Mouse (Mus musculus) megakaryocyte-erythroid progenitor cell, adult 5-6 weeks (primary cell): Measurements from ENCODE around the gene Fam43a. TPM values are rescaled to one million over a fixed set of nuclear protein-coding genes. Genes with fewer than 3 reads are reported as not detected.

Source experiments
- ATAC-seq: replicated peaks from 2 replicates; pipeline ENCODE4 v1.8.0; 2016; ENCODE audit warnings: mild to moderate bottlenecking, inconsistent platforms; ENCODE audit not compliant: severe bottlenecking, poor library complexity, low FRiP score, low TSS enrichment
- total RNA-seq, 2 experiments: library from RNA; stranded (forward) in 1 of 2; stranded (reverse) in 1 of 2; fragments of 200-1000, 215-1000 nt in 1 of 2; fragments of >200 nt in 1 of 2; fragmentation: Nextera tagmentation in 1 of 2; gene quantifications; 2 replicates each; pipeline ENCODE4 v1.2.3; 2014 to 2017

Gene Fam43a
- total RNA-seq, 2 experiments from 2014 or later = 0.75 to 2.4 TPM

DNA sequence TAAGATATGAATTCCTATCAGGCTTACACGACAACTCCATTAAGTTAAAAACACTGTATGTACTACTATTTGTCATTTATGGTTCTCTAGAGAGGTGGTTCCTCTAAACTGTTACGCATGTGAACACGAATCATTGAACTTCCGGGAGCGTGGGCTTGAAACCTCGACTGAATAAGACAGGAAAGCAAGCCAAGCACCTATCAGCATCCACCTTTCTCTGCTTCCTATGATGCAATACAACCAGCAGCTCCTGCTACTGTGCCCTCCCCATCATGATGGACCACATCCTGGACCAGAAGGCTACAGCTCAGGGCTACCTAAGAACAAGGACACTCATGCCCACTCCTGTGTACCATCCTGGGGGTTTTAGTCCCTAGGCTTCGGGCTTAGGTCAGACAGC is 24.1 kb downstream of the Fam43a start:
- no peak for ATAC-seq

- ATAC-seq = no peak
These were observed 25.1 kb downstream of the Fam43a start for GRCm38 (mm10) chr16:30624640-30625039.

- no peak for ATAC-seq
These were observed 28.2 kb downstream of the Fam43a start for GRCm38 (mm10) chr16:30627586-30628337.

GRCm38 (mm10) chr16:30628401-30628800 is 28.9 kb downstream of the Fam43a start:
- ATAC-seq = no peak

DNA sequence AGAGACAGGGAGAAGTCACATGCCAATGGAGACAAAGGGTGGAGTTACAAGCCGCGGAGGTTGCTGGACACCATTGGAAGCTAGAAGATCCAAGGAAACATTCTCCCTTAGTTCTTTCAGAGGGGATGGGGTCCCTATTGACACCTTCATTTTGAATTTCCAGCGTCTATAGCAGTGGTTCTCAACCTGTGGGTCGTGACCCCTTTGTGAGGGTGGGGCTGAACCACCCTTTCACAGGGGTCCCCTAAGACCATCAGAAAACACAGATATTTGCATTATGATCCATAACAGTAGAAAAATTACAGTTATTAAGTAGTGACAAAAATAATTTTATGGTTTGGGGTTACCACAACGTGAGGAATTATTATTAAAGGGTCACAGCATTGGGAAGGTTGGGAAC is 30.0 kb downstream of the Fam43a start:
- ATAC-seq = no peak

DNA sequence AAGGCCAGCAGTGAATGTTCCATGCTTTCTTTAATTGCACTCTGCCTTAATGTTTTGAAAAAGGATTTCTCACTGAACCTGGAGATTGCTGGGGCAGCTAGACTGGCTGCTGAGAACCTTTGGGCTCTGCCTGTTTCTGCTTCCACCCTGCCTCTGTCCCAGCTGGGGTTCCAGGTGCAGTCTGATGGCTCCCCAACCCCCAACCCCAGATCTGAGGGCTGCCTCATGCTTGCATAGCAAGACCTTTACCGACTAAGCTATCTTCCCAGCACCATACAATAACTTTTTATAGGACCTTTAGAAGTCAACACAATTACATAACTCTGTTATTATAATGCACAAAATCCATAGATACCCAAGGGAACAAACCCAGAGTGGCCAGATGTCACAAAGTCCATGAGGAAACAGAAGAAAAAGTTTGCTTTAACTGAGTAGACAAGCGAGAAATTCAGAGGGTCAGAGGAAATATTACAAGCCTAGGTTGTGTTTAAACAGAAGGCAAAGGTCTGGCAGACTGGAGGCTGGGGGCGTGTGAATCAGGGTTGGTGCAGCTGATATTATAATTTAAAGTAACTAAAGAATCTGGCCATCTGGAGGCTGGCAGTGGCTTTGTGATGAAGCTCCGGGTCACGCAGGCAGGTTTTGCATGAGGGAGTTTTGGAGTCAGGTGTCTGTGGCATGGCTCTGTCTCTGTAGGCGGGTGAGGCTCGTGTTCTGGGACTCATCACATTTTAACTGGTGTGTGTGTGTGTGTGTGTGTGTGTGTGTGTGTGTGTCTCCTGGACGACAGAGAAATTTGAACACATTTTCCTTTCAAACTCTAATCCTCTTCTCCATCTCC is 34.6 kb downstream of the Fam43a start:
- ATAC-seq = no peak

- ATAC-seq = no peak
These were observed 39.1 kb downstream of the Fam43a start for GRCm38 (mm10) chr16:30638586-30638985.

- ATAC-seq = no peak
These were observed 41.1 kb downstream of the Fam43a start for GRCm38 (mm10) chr16:30640591-30640990.

- ATAC-seq = no peak
These were observed 41.9 kb downstream of the Fam43a start for GRCm38 (mm10) chr16:30641408-30641807.

DNA sequence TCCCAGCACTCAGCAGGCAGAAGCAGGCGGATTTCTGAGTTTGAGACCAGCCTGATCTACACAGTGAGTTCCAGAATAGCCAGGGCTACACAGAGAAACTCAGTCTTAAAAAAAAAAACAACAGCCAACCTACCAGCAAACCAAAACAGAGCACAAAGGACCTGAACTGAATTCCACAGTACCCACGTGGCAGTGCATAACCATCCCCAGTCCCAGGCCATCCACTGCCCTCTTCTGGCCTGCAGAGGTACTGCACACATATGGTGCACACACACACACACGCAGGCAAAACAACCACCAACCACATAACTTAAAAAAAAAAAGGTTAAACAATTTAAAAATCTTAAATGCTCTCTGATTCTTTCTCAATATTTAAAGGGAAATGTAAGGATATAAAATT is 42.7 kb downstream of the Fam43a start:
- ATAC-seq = no peak

DNA sequence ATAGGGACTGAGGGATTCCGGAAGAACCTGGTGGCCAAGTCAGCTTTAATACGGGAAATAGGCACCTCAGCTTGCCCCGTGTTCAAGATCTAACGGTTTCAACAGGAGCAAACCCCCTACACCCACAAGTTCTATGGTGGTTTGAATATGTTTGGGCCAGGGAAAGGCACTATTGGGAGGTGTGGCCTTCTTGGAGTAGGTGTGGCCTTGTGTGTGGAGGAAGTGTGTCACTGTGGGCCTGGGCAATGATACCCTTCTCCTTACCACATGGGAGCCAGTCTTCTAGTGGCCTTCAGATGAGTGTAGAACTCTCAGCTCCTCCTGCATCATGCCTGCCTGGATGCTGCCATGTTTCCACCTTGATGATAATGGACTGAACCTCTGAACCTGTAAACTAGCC is 45.5 kb downstream of the Fam43a start:
- ATAC-seq = no peak

DNA sequence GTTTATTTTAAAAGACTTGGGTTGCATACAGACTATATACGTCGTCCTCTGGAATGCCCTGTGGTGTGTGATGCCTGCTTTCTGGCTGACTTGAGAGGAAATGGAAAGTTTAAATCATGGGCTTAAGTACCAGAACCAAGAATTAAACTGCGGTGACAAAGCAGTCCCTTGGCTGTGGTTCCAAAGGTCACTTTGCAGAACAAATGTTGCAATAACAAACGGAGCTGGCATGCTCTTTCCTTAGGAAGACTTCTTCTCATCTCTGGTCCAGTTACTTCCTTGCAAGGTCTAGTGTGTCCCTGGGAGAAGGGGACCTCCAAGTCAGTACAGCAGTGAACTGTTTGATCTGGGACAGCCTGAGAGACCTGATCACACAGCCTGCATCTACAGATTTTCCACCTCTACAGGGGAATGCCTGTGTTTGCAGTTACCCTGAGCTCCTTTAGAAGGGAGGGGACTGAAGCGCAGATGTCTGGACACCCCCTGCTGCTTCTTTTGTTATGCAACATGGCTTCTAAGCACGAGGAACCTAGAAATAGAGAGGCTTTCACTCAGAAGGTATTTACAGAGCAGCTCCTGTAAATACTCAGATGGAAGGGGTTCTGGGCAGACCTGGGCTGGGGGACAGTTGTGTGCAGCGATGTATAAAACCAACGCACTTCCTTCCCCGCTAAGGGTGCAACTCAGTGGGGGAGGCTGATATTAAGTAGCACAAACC is 46.5 kb downstream of the Fam43a start:
- ATAC-seq = no peak

GRCm38 (mm10) chr16:30646856-30647255 is 47.3 kb downstream of the Fam43a start:
- ATAC-seq = no peak

- ATAC-seq = no peak
These were observed 51.8 kb downstream of the Fam43a start for GRCm38 (mm10) chr16:30651292-30651691.

Other genes starting within 250 kb of the Fam43a start
- 161 and 194 TPM in 2 replicates for gene Atp13a3, start 193.7 kb upstream of the Fam43a start, total RNA-seq (2014; fragmentation: Nextera tagmentation)
- gene Atp13a3, start 193.7 kb upstream of the Fam43a start, total RNA-seq (2017) = 128 and 155 TPM in 2 replicates
- 0.25 TPM in 1 of 2 replicates, not detected in the other for gene Tmem44, start 48.9 kb upstream of the Fam43a start, total RNA-seq (2014; fragmentation: Nextera tagmentation)
- 0.14 and 0.30 TPM in 2 replicates for gene Tmem44, start 48.9 kb upstream of the Fam43a start, total RNA-seq (2017)
- 55.9 and 70.8 TPM in 2 replicates for gene Lsg1, start 12.1 kb upstream of the Fam43a start, total RNA-seq (2014; fragmentation: Nextera tagmentation)
- 85.3 and 89.6 TPM in 2 replicates for gene Lsg1, start 12.1 kb upstream of the Fam43a start, total RNA-seq (2017)